ENCODE assay signal across 13 mouse cellular contexts in genomic region chr12:109493381-109493780, GRCm38 (mm10). TPM values are rescaled to one million over a fixed set of nuclear protein-coding genes. Genes with fewer than 3 reads are reported as not detected.
DNase-seq lines count a peak whose midpoint lies in the region.
"Had no signal": no experiment of that assay in that cellular context is flagged by ENCODE, and none has a peak within 500 bp of the region (broad histone marks: within the 10 kb centered on the region; RNA-seq: fewer than 3 reads in every experiment).

No protein-coding gene starts in this region.

- DNase-seq in cerebellum, adult 11 months = peak; percentile 16
- DNase-seq in cerebellum, postnatal 4 days (ENCODE audit: low spot score in 2 of 2) = no peak
- peak; percentile 63 for DNase-seq in left cerebral cortex, postnatal 4 days
- DNase-seq in left cerebral cortex, adult 9 months (ENCODE audit: low spot score in 2 of 2) = no peak
- peak; percentile 32 for DNase-seq in cerebellum, adult 9-10 months
- DNase-seq in cerebellum, postnatal 25 days = peak; percentile 58 to 74
- no peak for DNase-seq in frontal cortex, postnatal 10 days (ENCODE audit: low spot score in 2 of 2)
- DNase-seq in T-cell, adult 2 months (ENCODE audit: low spot score) = no peak
- DNase-seq: adrenal gland, postnatal 10 days; B cell, adult 2 months; gastrocnemius, postnatal 10 days; heart, postnatal 36 days; kidney, adult 2 months had no signal

- intact Hi-C loops in left cerebral cortex, postnatal 4 days (cut with DNase I) = no loop called here

RNA-seq across cellular contexts. Expression of gene Dlk1, which starts 40.8 kb away (rescaled TPM):
- total RNA-seq in left cerebral cortex, postnatal 4 days (2021) = 1 to 10 TPM; 2.6 to 4.6 TPM

Comparison
In these comparisons a context has a peak if more than half of its experiments do, and no peak if none do; other contexts are left out.
1. DNase-seq: peak in cerebellum, adult 11 months (single experiment), left cerebral cortex, postnatal 4 days (single experiment), cerebellum, adult 9-10 months (single experiment) and cerebellum, postnatal 25 days (2 of 2); none in cerebellum, postnatal 4 days (0 of 2), left cerebral cortex, adult 9 months (0 of 2), frontal cortex, postnatal 10 days (0 of 2) and T-cell, adult 2 months (single experiment).